Mouse (Mus musculus) forebrain, embryonic 11.5 days (tissue): ENCODE measurements around the gene Hpcal1. TPM values are rescaled to one million over a fixed set of nuclear protein-coding genes. Genes with fewer than 3 reads are reported as not detected.

Experiments used
- ATAC-seq: fragments of 200-750 bp; cut with Nextera tagmentation; replicated peaks from 2 replicates; pipeline ENCODE4 v1.8.0; 2017; ENCODE audit warnings: moderate TSS enrichment; ENCODE audit not compliant: low FRiP score
- DNase-seq: peaks from one replicate; pipeline ENCODE4 v3.0.0-alpha.2; 2017; ENCODE audit warnings: low spot score
- H3K27ac ChIP-seq: fragments of 300-500 bp; sonication (generic); 2 replicates; pipeline ENCODE4 v1.5.1; 2014; ENCODE audit warnings: low read depth, low read length
- H3K27me3 ChIP-seq: fragments of 300-500 bp; sonication (generic); 2 replicates; pipeline ENCODE4 v1.6.1; 2014; ENCODE audit warnings: mild to moderate bottlenecking, low read length, mixed read lengths; ENCODE audit not compliant: control insufficient read depth, insufficient read depth
- H3K36me3 ChIP-seq: fragments of 300-500 bp; sonication (generic); 2 replicates; pipeline ENCODE4 v1.6.1; 2014; ENCODE audit warnings: mild to moderate bottlenecking, low read length, moderate library complexity, mixed read lengths; ENCODE audit not compliant: control insufficient read depth, insufficient read depth
- H3K4me1 ChIP-seq: fragments of 300-500 bp; sonication (generic); replicated peaks from 2 replicates; pipeline ENCODE4 v1.6.1; 2014; ENCODE audit warnings: low read length, mixed read lengths; ENCODE audit not compliant: control insufficient read depth, insufficient read depth
- H3K4me2 ChIP-seq: fragments of 300-500 bp; sonication (generic); 2 replicates; pipeline ENCODE4 v1.6.1; 2014; ENCODE audit warnings: low read depth, mild to moderate bottlenecking, low read length, moderate library complexity, mixed read lengths; ENCODE audit not compliant: severe bottlenecking
- H3K4me3 ChIP-seq: fragments of 300-500 bp; sonication (generic); 2 replicates; pipeline ENCODE4 v1.5.1; 2014; ENCODE audit warnings: low read depth, low read length
- H3K9ac ChIP-seq: fragments of 300-500 bp; sonication (generic); 2 replicates; pipeline ENCODE4 v1.6.1; 2014; ENCODE audit warnings: low read length
- H3K9me3 ChIP-seq: fragments of 300-500 bp; sonication (generic); 2 replicates; pipeline ENCODE4 v1.6.1; 2016; ENCODE audit warnings: low read length, mixed read lengths; ENCODE audit not compliant: control insufficient read depth
- WGBS: fragments of 180-500 bp; shearing (Covaris S2); extraction: QIAGEN DNeasy Blood & Tissue Kit; methylation state at CpG from one replicate; pipeline ENCODE4 v1.1.7; 2014; 5-methylcytosine and 5-hydroxymethylcytosine counted together
- polyA plus RNA-seq: library from polyadenylated mRNA; unstranded; fragments of >200 nt; fragmentation: Nextera tagmentation; extraction: Ambion mirVana; gene quantifications from 2 replicates; pipeline ENCODE4 v1.2.1, GENCODE M21; 2014

Hpcal1 gene
- polyA plus RNA-seq, 1 experiment from 2014 or later = 41.9 TPM

GRCm38 (mm10) chr12:17702257-17702943 lies 11.7 kb downstream of the Hpcal1 start:
- 63% methylated on average over 9 of the region's 9 CpGs for WGBS
- Histone ChIP-seq H3K4me3 (no peak overlapping the region), H3K9ac (no peak overlapping the region), H3K36me3 (no peaks in the 10 kb centered on the region), H3K4me2 (no peak overlapping the region), H3K27me3 (no peaks in the 10 kb centered on the region), H3K27ac (no peak overlapping the region), H3K9me3 (no peaks in the 10 kb centered on the region), H3K4me1 (peaks cover 15% of the 10 kb centered on the region; the same call in 1 of the 2 replicates)
- DNase-seq = no peak
- ATAC-seq = no peak

DNA sequence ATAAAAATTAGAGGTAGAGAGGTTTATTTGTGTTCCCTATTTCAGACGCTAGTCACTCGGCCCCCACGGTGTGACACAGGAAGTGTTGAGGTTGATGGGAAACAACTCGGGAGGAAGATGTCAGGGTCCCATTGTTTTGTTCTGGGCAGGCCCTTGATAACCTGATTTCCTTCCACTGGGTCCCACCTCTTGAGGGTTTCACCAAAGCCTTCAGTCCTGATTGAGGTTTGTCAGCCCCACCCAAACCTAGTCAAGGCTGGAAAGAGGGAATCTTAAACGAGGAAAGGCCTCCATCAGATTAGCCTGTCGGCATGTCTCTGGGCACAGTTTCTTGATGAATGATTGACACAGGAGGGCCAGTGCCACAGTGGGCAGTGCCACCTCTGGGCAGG lies 12.3 kb downstream of the Hpcal1 start:
- peaks cover 15% of the 10 kb centered on the region; the same call in 1 of the 2 replicates for H3K4me1 ChIP-seq
- H3K9ac ChIP-seq = no peak overlapping the region
- no peaks in the 10 kb centered on the region for H3K9me3 ChIP-seq
- no peak for ATAC-seq
- H3K36me3 ChIP-seq = no peaks in the 10 kb centered on the region
- DNase-seq = no peak
- H3K4me2 ChIP-seq = no peak overlapping the region
- H3K27me3 ChIP-seq = no peaks in the 10 kb centered on the region
- no peak overlapping the region for H3K27ac ChIP-seq
- 88% methylated on average over 6 of the region's 6 CpGs for WGBS
- H3K4me3 ChIP-seq = no peak overlapping the region

- Histone ChIP-seq H3K4me3 (no peak overlapping the region), H3K36me3 (no peaks in the 10 kb centered on the region), H3K27ac (no peak overlapping the region), H3K9me3 (no peaks in the 10 kb centered on the region), H3K27me3 (no peaks in the 10 kb centered on the region), H3K4me1 (peaks cover 14% of the 10 kb centered on the region; the same call in 1 of the 2 replicates), H3K9ac (no peak overlapping the region), H3K4me2 (no peak overlapping the region)
- ATAC-seq (no peak), DNase-seq (no peak)
- WGBS = 98% methylated on average over 3 of the region's 3 CpGs
These were observed 13.2 kb downstream of the Hpcal1 start for GRCm38 (mm10) chr12:17703866-17704265.

GRCm38 (mm10) chr12:17707472-17707871 lies 16.8 kb downstream of the Hpcal1 start:
- H3K9ac ChIP-seq = no peak overlapping the region
- H3K4me3 ChIP-seq = no peak overlapping the region
- no peaks in the 10 kb centered on the region for H3K36me3 ChIP-seq
- H3K9me3 ChIP-seq = no peaks in the 10 kb centered on the region
- no peak overlapping the region for H3K4me2 ChIP-seq
- ATAC-seq (no peak), DNase-seq (no peak)
- no peak overlapping the region for H3K27ac ChIP-seq
- H3K27me3 ChIP-seq = no peaks in the 10 kb centered on the region
- H3K4me1 ChIP-seq = peaks cover 15% of the 10 kb centered on the region

DNA sequence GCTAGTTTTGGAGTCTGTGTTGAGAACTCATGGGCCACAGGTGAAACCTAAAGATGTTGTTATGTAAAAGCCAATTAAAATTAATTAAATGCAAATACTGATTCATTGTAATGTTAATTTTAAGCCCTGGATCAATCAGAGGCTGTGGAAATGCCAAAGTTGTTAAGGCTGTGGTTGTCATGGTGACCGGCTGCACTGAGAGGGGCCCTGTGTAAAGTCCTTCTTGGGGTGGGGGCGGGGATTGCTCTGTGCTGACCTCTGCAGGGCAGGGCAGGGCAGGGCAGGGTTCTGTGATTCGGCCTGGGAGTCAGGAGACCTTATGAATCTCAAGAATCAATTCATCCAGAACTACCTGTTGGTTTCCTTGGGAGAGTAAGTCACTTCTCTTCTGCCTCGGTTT lies 18.8 kb downstream of the Hpcal1 start:
- Histone ChIP-seq H3K27me3 (no peaks in the 10 kb centered on the region), H3K4me2 (no peak overlapping the region), H3K27ac (0 out of 2 replicates have a peak overlapping the region, but pooled peaks have one; percentile 25), H3K9me3 (no peaks in the 10 kb centered on the region), H3K4me3 (no peak overlapping the region), H3K4me1 (peaks cover 15% of the 10 kb centered on the region), H3K9ac (no peak overlapping the region), H3K36me3 (no peaks in the 10 kb centered on the region)
- peak; percentile 86 for DNase-seq
- 11% methylated on average over 4 of the region's 4 CpGs for WGBS
- ATAC-seq = peak; percentile 90

DNA sequence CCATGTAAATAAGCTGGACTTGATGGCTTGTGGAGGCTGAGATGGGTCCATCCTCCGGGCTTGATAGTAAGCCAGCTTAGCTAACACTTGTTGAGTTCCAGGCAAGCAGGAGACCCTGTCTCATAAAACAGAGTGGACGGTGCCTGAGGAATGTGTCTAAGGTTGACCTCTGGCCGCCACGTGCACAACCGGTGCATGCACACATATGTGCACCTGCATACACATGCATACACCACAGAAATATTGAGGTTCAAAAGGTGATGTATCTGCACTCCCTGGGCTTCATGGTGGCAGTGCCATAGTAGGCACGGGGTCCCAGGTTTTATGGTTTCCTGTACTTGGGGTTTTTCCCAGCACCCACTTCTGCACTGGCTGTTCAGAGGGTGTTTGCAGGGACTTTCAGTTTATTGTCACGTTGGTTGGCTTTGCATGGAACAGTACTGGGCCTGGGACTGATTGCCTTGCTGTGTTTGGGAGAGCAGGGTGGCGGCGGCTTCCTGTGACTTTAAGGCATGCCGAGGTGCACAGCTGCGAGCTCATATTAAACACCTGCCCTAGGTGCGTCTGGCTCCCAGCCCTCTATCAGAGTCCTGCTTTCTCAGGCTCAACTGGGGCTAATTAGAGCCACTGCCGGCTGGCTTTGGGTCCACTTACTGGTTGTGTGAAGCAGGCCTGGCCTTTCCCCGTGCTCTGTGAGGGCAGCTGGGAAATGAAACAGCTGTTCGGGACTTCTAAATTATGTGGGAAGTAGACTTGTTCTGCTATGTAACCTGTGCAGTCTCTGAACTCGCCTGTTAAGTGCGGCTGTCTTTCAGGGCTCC lies 19.5 kb downstream of the Hpcal1 start:
- no peak overlapping the region for H3K4me3 ChIP-seq
- 0 out of 2 replicates have a peak overlapping the region, but pooled peaks have one; percentile 25 for H3K27ac ChIP-seq
- peaks cover 15% of the 10 kb centered on the region for H3K4me1 ChIP-seq
- H3K27me3 ChIP-seq = no peaks in the 10 kb centered on the region
- H3K36me3 ChIP-seq = no peaks in the 10 kb centered on the region
- DNase-seq = peak; percentile 57
- peak; percentile 19 for ATAC-seq
- H3K9me3 ChIP-seq = no peaks in the 10 kb centered on the region
- no peak overlapping the region for H3K4me2 ChIP-seq
- no peak overlapping the region for H3K9ac ChIP-seq
- WGBS = 72% methylated on average over 17 of the region's 17 CpGs

GRCm38 (mm10) chr12:17710747-17711092 lies 20.1 kb downstream of the Hpcal1 start:
- no peak overlapping the region for H3K4me2 ChIP-seq
- no peak for DNase-seq
- H3K27me3 ChIP-seq = no peaks in the 10 kb centered on the region
- ATAC-seq = no peak
- H3K4me3 ChIP-seq = no peak overlapping the region
- peaks cover 15% of the 10 kb centered on the region for H3K4me1 ChIP-seq
- WGBS = 74% methylated on average over 3 of the region's 3 CpGs
- no peaks in the 10 kb centered on the region for H3K9me3 ChIP-seq
- H3K9ac ChIP-seq = no peak overlapping the region
- H3K36me3 ChIP-seq = no peaks in the 10 kb centered on the region
- H3K27ac ChIP-seq = no peak overlapping the region

- ATAC-seq = no peak
- Histone ChIP-seq H3K9me3 (no peaks in the 10 kb centered on the region), H3K4me3 (no peak overlapping the region), H3K4me1 (peaks cover 15% of the 10 kb centered on the region), H3K36me3 (no peaks in the 10 kb centered on the region), H3K4me2 (no peak overlapping the region), H3K27ac (no peak overlapping the region), H3K9ac (no peak overlapping the region), H3K27me3 (no peaks in the 10 kb centered on the region)
- no peak for DNase-seq
- 73% methylated on average over 6 of the region's 6 CpGs for WGBS
These were observed 21.2 kb downstream of the Hpcal1 start for GRCm38 (mm10) chr12:17711731-17712388.
